Mouse (Mus musculus) CH12.LX (cell line): ENCODE data around the gene Scml4.

Experiments used
- JUN ChIP-seq: IDR thresholded peaks from 2 replicates; pipeline ENCODE4 v1.6.1; 2011; ENCODE audit warnings: low read depth, mild to moderate bottlenecking, low read length, improper control_type of control experiment, moderate library complexity; ENCODE audit not compliant: insufficient read depth
- POLR2AphosphoS2 ChIP-seq: IDR thresholded peaks from 2 replicates; pipeline ENCODE4 v1.6.1; 2011; ENCODE audit warnings: low read depth, low read length, improper control_type of control experiment
- TCF12 ChIP-seq: IDR thresholded peaks from 2 replicates; pipeline ENCODE4 v1.6.1; 2014; ENCODE audit warnings: low read depth, mild to moderate bottlenecking, inconsistent platforms, low read length, improper control_type of control experiment

- TF ChIP-seq POLR2AphosphoS2 (no peak), JUN (no peak), TCF12 (no peak)
Measured at GRCm38 (mm10) chr10:42973537-42973936, 113.4 kb downstream of the Scml4 start.
